Mouse (Mus musculus) cerebellum, adult 2 months (tissue): ENCODE results near the gene Iqgap1.

Experiments used
- CTCF ChIP-seq: fragments of 200-500 bp; IDR thresholded peaks from 2 replicates; pipeline ENCODE4 v1.5.1; 2011; ENCODE audit warnings: low read depth, mild to moderate bottlenecking, control low read depth, low read length, moderate library complexity, borderline replicate concordance; ENCODE audit not compliant: insufficient read depth
- POLR2A ChIP-seq: fragments of 200-500 bp; IDR thresholded peaks from 2 replicates; pipeline ENCODE4 v1.6.1; 2011; ENCODE audit warnings: low read length, control low read depth, borderline replicate concordance; ENCODE audit not compliant: insufficient read depth

DNA sequence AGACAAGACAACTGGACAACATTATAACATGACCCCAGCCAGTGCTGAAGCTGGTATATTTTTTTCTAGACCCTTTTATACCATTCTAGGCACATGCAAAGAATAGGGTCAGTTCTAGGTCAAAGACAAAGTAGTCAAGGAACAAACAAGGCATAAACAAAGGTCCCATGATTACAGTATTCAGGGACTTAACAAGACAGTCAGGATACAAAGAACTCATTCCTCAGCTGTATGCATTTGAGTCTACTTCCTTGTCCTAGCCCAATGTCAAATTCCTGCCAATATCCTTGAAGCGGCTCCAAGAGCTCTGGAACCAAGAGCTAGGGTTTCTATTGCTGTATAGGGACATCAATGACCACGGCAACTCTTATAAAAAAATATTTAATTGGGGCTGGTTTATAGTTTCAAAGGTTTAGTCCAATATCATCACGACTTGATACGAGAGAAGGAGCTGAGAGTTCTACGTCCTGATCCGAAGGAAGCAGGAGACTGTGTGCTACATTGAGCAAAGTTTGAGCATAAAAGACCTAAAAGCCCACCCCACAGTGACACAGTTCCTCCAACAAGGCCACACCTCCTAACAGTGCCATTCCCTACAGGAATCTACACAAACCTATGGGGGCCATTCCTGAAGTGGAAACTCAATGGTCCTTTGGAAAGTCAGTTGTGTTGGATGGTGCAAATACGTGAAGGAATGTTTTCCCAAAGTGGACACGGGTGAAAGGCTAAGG is 18.3 kb upstream of the Iqgap1 start:
- TF ChIP-seq CTCF (no peak), POLR2A (no peak)
